Mouse (Mus musculus) forebrain, postnatal 0 days (tissue): ENCODE results near the gene Hoxa9. TPM values are rescaled to one million over a fixed set of nuclear protein-coding genes. Genes with fewer than 3 reads are reported as not detected.

Experiments
- ATAC-seq: fragments of 200-750 bp; cut with Nextera tagmentation; 2 replicates; pipeline ENCODE4 v1.8.0; 2017; ENCODE audit warnings: mild to moderate bottlenecking, moderate library complexity
- DNase-seq: peaks from one replicate; pipeline ENCODE4 v3.0.0-alpha.2; 2015
- H3K27ac ChIP-seq: fragments of 300-500 bp; sonication (generic); 2 replicates; pipeline ENCODE4 v1.5.1; 2014; ENCODE audit warnings: low read depth, mild to moderate bottlenecking, antibody characterized with exemption, low read length, moderate library complexity, mixed read lengths
- H3K27me3 ChIP-seq: fragments of 300-500 bp; sonication (generic); 2 replicates; pipeline ENCODE4 v1.6.1; 2014; ENCODE audit warnings: mild to moderate bottlenecking, low read length, mixed read lengths; ENCODE audit not compliant: insufficient read depth
- H3K36me3 ChIP-seq: fragments of 300-500 bp; sonication (generic); 2 replicates; pipeline ENCODE4 v1.6.1; 2014; ENCODE audit warnings: mild to moderate bottlenecking, moderate library complexity; ENCODE audit not compliant: insufficient read depth
- H3K4me1 ChIP-seq: fragments of 300-500 bp; sonication (generic); 2 replicates; pipeline ENCODE4 v1.6.1; 2014; ENCODE audit warnings: antibody characterized with exemption; ENCODE audit not compliant: insufficient read depth
- H3K4me2 ChIP-seq: fragments of 300-500 bp; sonication (generic); 2 replicates; pipeline ENCODE4 v1.6.1; 2014; ENCODE audit warnings: low read depth, mild to moderate bottlenecking, moderate library complexity
- H3K4me3 ChIP-seq: fragments of 300-500 bp; sonication (generic); 2 replicates; pipeline ENCODE4 v1.5.1; 2014; ENCODE audit warnings: low read depth, low read length, mixed read lengths
- H3K9ac ChIP-seq: fragments of 300-500 bp; sonication (generic); 2 replicates; pipeline ENCODE4 v1.6.1; 2014; ENCODE audit warnings: mild to moderate bottlenecking
- H3K9me3 ChIP-seq: fragments of 300-500 bp; sonication (generic); 2 replicates; pipeline ENCODE4 v1.6.1; 2016; ENCODE audit warnings: low read length
- CTCF ChIP-seq: sonication (generic); IDR thresholded peaks from 2 replicates; pipeline ENCODE4 v1.5.1; 2016; ENCODE audit warnings: antibody characterized with exemption, control low read depth, low read depth
- WGBS: fragments of 180-500 bp; shearing (Covaris S2); extraction: QIAGEN DNeasy Blood & Tissue Kit; methylation state at CpG from one replicate; pipeline ENCODE4 v1.1.7; 2014; 5-methylcytosine and 5-hydroxymethylcytosine counted together
- polyA plus RNA-seq: library from polyadenylated mRNA; unstranded; fragments of >200 nt; fragmentation: Nextera tagmentation; extraction: Ambion mirVana; gene quantifications from 2 replicates; pipeline ENCODE4 v1.2.1, GENCODE M21; 2015
- total RNA-seq: library from RNA; depleted of rRNA; stranded (reverse); fragments of >200 nt; gene quantifications from 2 replicates; pipeline ENCODE4 v1.2.3, GENCODE M21; 2014

Hoxa9 gene
- total and polyA plus RNA-seq, 2 experiments from 2014 or later: not detected

DNA sequence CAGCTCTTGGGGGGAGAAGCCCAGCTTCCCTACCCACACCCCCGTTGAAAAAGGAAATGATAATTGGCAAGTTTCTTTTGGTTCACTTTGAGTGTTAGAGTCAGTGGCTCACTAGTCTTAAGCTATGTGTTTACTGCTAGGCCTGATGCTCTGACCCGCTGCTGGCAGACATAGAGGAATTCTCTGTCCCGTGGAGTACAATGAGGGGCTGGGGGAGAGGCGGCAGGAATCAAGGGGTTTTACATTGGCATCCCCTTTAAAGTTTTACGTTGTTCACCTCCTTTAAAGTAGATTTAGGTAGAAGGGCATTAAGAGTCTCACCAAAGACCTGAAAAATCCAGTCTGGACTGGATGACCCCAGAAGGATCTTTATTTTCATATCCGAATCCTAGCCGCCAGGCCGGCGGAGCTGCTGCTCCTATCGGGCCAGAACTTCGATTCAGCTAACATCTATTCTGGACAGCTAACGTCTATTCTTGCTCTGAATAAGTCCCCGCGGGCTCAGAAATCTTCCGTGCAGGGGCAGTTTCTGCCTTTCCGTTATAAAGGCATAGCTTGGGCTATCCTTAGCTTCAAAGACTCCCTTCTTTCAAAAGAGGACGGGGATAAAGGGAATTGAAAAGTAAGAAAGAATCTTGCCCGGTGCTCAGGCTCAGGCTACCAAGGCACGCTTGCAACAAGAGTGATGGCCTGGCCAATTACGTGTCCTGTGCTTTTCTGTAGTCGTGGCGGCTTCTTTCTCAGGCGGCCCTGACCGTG is 21.3 kb upstream of the Hoxa9 start:
- ATAC-seq (no peak), DNase-seq (no peak)
- H3K4me1 ChIP-seq: no peaks in the 10 kb centered on the region
- WGBS: 2% methylated on average over 24 of the region's 24 CpGs
- no peaks in the 10 kb centered on the region for H3K36me3 ChIP-seq
- no peak overlapping the region for H3K4me2 ChIP-seq
- no peak overlapping the region for H3K9ac ChIP-seq
- no peak overlapping the region for H3K4me3 ChIP-seq
- no peaks in the 10 kb centered on the region for H3K9me3 ChIP-seq
- H3K27me3 ChIP-seq: peaks cover 92% of the 10 kb centered on the region
- no peak overlapping the region for H3K27ac ChIP-seq
- no peak for TF ChIP-seq CTCF

DNA sequence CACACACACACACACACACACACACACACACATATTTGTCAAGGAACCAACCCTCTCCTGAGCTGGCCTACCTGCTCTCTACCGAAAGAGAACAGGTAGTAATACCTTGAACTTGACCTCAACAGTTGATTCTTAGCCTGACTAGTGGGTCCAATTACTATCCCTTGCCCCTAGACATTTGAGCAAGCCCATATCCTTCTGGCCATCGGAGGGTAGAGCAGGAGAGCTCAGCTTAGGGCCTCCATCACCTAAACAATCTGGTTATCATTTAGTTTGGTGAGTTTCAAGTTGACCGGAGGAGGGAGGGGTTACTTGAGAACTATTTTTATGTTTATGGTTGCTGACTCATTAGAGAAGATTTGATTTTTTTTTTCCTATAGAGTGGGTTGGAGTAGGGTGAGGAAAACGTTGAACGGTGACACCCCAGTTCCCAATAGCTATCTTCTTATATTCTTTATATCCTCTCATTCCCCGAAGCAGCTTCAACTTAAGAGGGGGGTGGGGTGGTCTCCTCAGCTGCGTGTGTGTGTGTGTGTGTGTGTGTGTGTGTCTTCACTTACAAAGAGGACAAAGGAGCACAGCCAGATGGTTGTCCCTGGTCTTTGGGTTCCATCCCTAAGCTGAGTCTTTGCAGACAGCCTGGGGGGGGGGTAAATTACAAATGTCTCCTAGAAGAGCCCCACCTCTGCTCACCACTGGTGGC is 20.4 kb upstream of the Hoxa9 start:
- Histone ChIP-seq H3K9ac (no peak overlapping the region), H3K27me3 (peaks cover 93% of the 10 kb centered on the region), H3K9me3 (no peaks in the 10 kb centered on the region), H3K4me1 (no peaks in the 10 kb centered on the region), H3K4me2 (no peak overlapping the region), H3K36me3 (no peaks in the 10 kb centered on the region), H3K27ac (no peak overlapping the region), H3K4me3 (no peak overlapping the region)
- ATAC-seq (no peak), DNase-seq (no peak)
- no peak for TF ChIP-seq CTCF
- 13% methylated on average over 7 of the region's 7 CpGs for WGBS

DNA sequence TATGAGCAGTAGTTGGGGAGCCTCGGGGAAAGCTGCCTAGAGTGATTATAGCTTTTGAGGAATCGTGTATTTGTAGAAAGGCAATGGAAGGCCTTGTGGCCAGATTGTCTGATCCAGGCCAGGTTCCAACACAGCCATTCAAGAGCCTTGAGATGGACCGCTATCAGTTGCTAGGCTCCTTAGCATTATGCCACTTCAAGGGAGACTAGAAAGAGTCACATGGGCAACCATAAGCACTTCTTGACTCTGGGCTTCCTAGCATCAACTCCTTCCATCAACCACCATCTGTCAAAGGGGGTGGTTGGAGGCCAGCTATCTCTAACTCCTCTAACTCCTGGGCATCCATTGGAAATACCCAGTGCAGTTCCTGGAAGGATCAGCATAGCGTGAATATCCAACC is 18.9 kb upstream of the Hoxa9 start:
- Histone ChIP-seq H3K27ac (no peak overlapping the region), H3K27me3 (peaks cover 93% of the 10 kb centered on the region), H3K9me3 (no peaks in the 10 kb centered on the region), H3K4me3 (no peak overlapping the region), H3K4me1 (no peaks in the 10 kb centered on the region), H3K4me2 (no peak overlapping the region), H3K36me3 (no peaks in the 10 kb centered on the region), H3K9ac (no peak overlapping the region)
- TF ChIP-seq CTCF: no peak
- no peak for DNase-seq
- ATAC-seq: no peak
- 2% methylated on average over 4 of the region's 4 CpGs for WGBS

DNA sequence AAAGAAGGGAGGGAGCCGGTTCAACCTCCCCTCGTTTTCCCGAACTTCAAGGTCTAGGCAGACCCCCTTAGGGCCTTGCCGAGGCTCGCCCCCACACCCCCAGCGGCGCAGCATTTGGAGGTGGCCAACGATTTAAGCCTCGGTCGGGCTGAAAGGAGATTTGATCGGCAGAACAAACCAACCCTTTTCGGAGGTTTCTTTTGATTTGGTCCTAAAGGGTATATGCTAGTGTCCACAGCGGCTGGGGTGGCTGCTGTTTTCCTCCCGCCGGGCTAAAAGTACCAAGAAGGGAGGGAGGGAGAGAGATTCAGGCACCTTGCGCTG is 18.5 kb upstream of the Hoxa9 start:
- Histone ChIP-seq H3K4me1 (no peaks in the 10 kb centered on the region), H3K36me3 (no peaks in the 10 kb centered on the region), H3K9ac (no peak overlapping the region), H3K4me2 (no peak overlapping the region), H3K9me3 (no peaks in the 10 kb centered on the region), H3K4me3 (no peak overlapping the region), H3K27ac (no peak overlapping the region), H3K27me3 (peaks cover 94% of the 10 kb centered on the region)
- 2% methylated on average over 16 of the region's 16 CpGs for WGBS
- no peak for ATAC-seq
- TF ChIP-seq CTCF: no peak
- no peak for DNase-seq

DNA sequence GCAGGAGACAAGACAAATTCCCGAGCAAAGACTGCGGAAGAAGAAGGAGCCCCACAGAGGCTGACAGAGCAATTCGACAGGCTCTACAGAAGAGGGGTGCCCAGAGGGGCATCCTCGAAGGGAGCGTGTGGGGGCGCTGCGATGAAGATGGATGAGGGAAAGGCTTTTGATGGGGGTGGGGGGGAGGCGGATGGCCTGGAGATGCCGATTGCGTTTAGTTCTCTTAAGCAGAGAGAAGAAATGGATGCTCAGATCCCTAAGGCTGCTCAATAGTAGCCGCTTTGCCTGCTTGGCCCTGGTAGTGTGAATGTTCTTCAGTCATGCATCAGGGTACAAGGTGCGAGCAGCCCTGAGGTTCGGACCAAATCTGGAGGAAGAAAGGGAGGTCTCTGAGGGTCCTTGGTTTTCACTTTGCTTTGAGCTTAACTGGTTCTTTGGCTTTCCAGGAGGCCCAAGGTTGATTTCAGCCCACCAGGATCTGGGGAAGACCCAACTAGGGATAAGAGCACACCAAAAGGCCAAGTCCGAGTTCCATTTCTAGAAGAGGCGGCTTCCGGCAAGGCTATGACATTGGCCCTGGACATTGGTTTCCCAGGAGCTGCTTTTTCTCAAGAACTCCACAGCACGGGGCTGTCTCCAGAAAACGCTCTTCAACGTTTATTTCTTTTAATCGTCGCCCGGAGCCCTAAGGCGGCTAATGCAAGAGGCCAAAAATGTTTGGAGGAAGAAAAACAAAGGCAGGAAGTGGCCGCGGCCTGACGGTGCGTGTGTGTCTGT is 17.9 kb upstream of the Hoxa9 start:
- H3K4me3 ChIP-seq: no peak overlapping the region
- H3K27ac ChIP-seq: no peak overlapping the region
- H3K36me3 ChIP-seq: no peaks in the 10 kb centered on the region
- H3K9me3 ChIP-seq: no peaks in the 10 kb centered on the region
- no peak for ATAC-seq
- H3K9ac ChIP-seq: no peak overlapping the region
- TF ChIP-seq CTCF: no peak
- H3K27me3 ChIP-seq: peaks cover 95% of the 10 kb centered on the region
- DNase-seq: no peak
- WGBS: 3% methylated on average over 27 of the region's 27 CpGs
- H3K4me1 ChIP-seq: no peaks in the 10 kb centered on the region
- no peak overlapping the region for H3K4me2 ChIP-seq

DNA sequence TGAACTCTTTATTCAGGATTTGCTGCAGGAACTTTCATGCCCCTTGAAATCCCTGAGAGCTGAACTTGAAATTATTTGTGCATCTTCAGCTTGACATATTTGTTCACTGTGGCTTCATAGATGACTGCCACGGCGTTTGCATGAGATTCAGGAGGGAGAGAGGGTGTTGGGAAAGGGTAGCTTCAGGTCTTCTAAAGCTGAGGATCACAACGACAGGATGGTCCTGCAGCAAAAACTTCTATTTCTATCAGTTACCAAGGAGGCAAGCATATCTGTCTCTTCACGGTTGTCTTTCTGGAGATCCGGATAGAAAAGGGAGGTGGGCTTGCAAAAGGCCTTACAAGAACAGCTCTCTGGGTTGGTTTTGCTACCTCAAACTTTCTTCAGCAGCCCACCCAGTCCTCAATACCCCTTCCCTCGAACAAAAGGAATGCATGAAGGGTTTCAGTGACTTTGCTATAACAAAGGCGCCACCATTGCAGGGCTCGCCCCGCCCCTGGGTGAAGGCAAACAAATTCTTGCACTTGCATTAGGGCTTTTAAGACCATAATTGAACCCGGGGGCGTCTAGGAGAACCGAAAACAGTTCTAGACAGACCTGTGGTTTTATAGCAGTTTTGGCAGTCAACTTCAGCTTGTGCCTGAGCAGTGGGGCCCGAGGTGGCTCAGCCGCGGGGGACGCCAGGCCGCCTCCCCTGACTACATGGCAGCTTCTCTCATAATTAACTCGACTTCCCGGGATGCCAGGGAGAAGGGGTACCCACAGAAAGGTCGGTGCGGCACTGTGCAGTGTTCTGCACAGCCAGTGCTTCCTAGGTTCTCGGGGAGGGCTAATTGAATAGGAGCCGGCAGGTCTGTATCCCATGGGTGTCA is 17.1 kb upstream of the Hoxa9 start:
- Histone ChIP-seq H3K4me1 (no peaks in the 10 kb centered on the region), H3K27ac (no peak overlapping the region), H3K9me3 (no peaks in the 10 kb centered on the region), H3K27me3 (peaks cover 95% of the 10 kb centered on the region), H3K36me3 (no peaks in the 10 kb centered on the region), H3K9ac (no peak overlapping the region), H3K4me3 (no peak overlapping the region), H3K4me2 (no peak overlapping the region)
- WGBS: 3% methylated on average over 23 of the region's 23 CpGs
- ATAC-seq: no peak
- DNase-seq: no peak
- TF ChIP-seq CTCF: no peak
